Mouse (Mus musculus) 3134 (cell line): ENCODE data around the gene Htr3a.

Experiments used
- DNase-seq: peaks from one replicate; pipeline ENCODE4 v3.0.0-alpha.2; 2011; ENCODE audit warnings: low spot score; ENCODE audit not compliant: insufficient read length; ENCODE audit errors: extremely low read depth

The Htr3a gene

DNA sequence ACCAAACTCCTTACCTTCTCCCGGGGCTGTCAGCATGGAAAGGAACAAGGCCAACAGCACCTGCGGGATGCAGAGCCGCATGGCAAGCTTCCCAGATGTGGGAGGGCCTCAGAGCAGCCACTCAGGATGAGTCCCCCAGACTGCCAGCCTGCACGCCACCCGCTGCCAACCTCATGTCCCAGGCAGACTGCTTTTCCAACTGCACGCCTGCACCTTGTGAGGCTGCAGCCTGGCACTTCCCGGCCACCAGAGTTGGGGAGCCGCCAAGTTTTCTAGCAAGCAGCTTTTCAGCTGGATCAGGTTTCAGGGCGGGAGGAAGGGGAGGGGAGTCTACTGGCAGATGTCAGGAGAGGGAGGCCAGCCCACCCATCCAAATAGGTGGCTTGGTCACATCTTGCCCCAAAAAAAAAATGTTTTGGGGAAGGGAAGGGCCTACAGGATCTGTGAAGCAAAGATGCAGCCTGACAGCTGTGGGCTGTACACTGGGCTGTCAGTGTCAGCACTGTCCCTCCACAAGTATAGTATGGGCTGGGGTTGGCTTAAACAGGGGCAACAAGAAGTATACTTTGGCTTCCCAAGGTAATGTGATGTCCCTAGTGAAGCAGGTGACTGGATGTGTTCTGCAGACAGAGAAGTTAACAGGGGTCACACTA, at the start of gene Htr3a:
Gene Htr3a, minus strand, starts transcription at position 215 of the 653 bp plus-strand sequence.
- peak; percentile 40 for DNase-seq

DNA sequence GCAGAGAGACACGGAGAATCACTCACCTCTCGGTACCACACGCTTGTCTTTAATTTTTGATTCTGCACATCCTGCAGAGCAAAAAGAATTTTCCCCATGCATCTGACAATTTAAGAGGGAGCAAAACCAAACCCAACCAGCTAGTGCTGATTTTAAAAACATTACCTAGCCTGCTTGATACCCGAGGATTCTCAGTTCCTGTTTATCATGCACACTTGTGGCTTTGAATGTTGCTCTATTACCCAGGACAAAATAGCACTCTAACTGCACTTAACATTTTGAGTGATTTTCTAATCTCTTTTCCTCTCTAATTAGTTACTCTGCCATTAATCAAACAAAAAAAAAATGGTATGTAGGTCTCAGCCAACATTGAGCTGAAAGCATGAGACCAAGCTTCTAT, 36.7 kb upstream of the Htr3a start:
- DNase-seq, result no peak

DNA sequence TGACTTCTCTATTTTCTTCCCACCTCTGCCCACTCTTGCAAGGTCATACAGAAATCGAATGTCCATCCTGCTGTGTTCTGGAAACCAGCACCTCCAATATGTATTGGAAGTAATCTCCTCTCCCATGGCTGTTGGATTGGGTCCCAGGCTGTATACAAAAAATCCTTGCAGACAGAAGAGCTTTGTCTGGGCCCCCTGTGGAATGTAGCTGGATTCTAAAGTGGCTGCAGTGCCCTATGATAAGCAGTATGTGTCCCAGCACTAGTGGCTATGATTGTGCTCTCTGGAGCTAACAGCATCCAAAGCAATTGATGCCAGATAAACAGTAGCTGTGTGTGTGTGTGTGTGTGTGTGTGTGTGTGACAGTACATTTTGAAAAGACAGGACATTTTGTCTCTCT, 31.4 kb upstream of the Htr3a start:
- DNase-seq, result no peak

DNA sequence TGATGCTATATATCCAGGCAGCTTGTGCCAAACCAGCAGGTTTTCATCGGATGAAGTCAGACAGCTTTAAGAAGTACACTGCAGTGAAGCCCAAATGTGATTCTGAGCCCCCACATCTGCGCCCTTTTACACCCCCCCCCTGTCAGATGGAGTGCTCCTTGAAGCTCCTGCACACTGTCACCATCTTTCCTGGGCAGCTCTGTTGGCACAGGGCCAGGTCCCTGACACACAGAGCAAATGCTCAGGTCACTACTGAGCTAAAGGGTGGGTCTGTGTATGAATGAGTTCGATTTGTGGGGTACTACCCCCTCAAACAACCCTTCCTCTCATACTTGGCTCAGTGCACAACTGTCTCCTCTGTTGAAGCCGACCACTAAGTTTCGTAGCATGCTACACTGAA, 18.5 kb upstream of the Htr3a start:
- DNase-seq, result no peak

DNA sequence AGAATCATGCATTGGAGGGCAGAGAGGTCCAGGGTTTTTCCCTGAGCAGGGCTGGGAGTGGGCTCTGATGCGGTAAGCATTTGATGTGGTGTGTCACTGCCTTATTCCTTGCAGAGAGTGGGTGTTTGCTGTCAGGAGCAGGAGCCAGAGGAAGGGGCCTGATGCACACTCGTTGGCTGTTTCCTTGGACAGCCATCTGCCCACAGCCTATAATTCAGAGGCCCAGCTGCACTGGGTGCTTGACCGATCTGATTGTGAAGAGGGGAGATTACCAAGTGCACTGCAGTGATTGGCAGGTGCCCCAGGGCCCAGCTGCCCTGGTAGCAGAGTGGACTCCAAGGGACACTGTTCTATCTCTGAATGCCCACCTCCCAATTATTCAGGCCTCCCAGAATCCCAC, 17.9 kb upstream of the Htr3a start:
- DNase-seq, result no peak

DNA sequence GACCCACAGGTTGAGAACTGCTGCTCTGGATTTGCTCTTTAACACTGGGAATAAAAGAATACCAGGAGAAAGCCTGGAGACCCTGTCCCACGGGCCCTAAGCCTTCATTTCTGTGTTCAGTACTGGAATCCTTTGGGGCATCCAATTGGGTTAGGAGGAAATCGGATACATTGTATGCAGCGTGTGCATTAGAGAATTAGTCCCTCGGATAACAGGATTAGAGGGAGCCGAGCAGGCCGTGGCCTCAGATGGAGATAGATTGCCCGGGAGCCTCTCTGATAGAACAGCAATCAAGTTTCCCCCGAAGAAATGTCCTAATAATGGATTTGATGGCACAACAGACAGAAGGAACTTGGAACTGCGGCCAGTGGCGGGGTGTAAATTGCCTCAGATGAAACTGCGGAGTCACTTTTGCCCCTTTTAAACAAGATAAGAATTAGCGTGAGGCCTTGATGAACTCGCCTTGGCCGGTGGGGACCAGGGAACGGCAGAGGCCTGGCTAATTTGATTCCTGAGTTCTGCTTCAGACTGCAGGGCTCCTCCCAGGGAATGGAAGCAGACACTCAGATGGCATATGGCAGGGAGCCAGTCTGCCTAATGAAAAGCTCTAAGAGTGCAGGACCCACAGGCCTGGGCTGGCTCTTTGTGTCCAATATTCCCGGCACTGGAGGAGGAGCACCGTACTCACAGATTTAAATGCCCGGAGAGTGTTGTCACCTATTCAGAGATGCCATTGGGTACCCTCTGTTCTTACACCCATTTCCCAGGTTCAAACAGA, 5.3 kb upstream of the Htr3a start:
- DNase-seq, result no peak

DNA sequence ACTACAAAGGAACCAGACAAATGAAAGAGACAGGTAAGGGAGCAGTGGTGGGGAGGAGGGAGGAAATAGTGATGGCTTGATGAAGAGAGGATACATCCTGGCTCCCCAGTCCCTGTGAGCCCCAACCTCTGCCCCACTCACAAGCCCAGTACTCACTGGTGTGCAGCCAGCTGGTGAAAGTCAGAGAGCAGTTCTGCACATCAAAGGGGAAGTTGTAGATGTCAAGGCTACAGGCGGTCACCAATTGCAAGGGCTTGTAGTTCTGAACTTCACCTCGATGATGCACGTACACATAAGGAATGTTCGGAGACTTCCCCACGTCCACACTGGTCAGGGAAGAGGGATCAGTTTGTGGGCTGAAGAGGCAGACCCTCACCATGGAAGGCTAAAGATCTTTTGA, 6.5 kb downstream of the Htr3a start:
- DNase-seq, result no peak

DNA sequence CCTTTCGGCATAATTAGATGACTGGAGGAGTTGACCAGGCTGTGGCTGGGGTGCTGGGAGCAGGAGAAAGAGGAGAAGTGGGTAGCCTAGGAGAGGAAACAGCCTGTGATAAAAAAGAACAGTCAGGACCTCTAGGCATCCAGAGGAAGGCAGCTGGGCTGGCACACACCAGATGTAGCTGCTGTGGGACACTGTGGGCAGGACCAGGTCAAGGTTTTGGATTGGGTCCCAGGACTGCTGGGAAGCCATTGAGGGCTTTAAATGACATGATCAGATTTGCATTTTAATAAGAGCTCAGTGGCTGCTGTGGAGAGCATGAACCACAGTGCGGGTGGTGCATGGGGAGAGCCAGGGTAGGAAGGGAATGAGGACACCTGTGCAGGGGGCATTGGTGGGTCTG, 7.1 kb downstream of the Htr3a start:
- no peak for DNase-seq

DNA sequence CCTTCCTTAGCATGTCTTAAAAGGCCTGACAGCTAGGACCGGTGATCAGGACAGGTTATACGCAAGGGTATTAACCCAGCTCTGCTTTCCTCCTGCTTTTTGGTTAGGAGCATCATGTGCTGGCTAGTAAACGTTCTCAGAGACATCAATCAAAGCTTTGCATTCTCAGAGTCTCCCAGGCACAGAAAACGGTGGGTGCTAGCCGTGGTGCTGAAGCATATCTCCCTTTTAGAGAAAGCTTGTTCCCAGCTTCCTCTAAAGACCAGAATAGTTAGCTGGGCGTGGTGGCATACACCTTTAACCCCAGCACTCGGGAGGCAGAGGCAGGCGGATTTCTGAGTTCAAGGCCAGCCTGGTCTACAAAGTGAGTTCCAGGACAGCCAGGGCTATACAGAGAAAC, 12.3 kb downstream of the Htr3a start:
- DNase-seq, result no peak

DNA sequence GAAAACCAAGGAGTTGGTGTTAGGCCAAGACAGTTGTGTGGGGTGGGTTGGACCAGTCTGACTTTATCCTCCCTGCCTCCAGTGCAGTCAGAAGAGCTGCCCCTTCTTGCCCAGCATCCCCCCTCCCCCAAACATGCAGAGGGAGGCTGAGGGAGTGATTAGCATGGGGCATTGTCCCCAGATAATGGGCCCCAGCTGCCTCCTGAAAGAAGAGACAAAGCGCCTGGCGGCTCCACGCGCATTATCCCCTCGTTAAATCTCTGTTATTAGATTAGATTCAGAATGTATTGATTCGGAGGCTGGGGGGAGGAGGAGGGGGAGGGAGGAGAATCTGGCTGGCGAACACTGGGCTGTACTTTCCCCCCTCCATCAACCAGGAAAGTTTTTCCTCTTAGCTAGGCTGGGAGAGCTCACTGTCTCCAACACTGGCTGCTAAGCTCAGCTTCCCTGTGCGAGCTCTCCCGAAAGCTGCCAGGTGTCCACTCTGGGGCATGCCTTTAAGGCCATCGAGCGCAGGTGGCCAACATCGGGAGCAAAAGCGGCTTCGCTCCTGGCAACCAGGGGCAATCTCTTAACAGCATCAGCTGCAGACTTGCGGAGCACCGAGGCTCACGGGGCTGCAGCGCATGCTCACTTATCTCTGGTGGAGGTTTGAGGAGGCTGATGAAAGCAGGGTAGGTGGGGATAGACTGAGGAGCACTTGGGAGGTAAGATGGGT, 14.9 kb downstream of the Htr3a start:
- DNase-seq, result no peak

DNA sequence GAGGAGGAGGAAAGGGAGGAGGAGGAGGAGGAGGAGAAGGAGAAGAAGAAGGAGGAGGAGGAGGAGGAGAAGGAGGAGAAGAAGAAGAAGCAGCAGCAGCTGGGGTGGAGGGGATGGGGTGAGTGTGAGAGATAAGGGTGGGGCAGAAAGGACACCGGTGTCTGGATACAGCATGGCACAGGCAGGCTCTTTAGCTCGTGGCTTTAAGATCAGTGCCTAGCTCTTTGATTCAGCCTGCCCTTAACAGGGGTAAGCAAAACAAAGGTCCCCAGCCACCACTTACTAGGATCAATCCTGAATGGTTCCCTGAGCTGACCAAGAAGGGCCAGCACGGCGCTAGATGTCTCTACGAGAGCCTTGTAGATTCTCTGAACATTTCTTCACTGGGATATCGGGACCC, 16.1 kb downstream of the Htr3a start:
- no peak for DNase-seq

DNA sequence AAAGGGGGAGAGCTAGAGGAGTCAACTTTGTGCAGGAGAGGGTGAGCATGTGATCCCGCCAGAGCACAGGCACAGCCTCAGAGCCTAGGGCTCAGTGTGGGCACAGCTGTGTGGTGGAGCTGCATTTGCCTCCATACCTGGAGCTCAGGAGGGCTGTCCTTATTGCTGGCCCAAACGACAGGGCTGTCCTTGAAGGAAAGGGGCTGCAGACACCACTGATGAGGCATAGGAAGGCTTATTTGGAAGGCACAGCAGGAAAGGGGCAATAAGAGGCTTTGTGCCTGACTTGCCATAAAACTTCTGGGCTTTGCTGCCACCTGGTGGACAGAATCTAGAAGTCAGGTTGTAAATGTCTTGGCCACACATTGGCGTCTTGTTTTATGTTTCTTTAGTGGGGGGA, 16.9 kb downstream of the Htr3a start:
- DNase-seq, result peak; percentile 10

DNA sequence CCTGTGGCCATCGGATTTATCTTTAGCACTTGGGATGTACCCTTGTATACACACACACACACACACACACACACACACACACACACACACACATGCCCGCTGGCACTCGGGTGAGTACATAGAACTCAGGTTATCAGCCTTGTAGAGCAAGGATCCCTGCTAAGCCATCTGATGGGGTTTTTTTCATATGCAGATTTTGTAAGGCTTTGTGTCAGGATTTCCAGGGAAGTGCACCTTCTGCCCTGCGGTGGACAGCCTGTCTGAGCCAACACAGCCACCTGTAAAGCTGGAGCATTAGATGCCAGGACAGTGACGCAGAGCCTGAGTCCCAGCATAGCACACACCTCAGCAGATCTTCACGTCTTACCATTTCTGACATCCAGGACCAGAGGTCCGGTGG, 21.8 kb downstream of the Htr3a start:
- no peak for DNase-seq

DNA sequence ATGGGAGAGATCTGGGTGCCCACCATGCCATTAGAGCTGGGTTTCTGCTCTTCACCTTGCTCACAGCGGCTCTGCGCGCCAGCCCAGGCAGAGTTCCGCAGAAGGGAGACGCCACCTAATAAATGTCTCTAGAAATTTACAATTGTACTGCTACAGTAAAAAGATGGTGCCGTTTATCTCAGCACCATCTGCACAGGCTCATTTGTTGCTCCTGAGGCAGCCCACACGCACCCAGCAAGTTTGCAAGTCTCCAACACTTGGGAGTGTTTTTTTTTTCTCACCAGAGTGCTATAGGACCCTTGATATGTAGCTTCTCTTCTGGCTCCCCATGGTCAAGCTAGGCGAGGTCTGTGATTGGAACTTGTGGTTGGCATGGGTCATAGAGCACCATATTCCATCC, 38.0 kb downstream of the Htr3a start:
- no peak for DNase-seq

DNA sequence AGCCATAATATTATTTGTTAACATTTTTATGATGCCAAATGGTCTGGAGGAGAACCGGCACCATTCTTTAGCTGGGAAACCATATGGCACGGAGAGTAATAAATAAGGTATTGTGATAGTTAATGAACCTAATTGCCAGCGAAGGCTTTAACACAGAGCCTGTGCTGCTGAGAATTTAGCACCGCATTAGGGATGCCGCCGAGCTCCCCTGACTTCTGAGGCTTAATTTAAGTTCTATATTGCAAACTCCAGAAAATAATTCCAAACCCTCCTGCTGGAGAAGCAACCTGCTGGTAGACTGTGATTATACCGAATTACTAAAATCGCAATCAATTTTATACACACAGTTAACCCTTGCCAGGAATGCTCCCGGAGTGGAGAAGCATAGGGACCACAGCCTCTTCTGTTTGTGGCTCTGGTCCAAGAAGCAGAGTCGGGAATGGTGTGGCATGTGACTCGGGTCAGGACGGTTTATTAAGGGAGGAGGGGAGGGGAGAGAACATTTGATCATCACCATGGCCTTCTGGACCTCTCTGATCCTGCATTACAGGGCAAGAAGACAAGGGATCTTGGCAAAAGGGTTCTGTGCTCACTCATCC, 44.3 kb downstream of the Htr3a start:
- no peak for DNase-seq

DNA sequence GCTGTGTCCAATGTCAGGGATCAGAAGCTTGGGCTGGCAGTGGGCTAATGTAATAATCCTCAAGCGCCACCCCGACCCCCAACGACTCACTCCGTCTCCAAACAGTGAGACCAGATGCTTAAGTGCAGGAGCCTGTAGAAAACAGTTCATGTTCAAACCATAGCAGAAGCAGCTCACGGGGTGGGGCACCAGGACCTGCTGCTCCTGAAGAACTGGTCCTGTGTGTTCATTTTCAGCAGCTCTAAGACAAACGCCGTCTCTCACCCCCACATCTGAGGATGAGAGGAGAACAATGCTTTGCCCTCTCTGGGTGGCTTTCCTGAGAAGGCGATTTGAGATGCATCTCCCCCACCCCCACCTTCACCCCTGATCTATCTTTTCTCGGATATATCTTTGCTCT, 45.7 kb downstream of the Htr3a start:
- no peak for DNase-seq

DNA sequence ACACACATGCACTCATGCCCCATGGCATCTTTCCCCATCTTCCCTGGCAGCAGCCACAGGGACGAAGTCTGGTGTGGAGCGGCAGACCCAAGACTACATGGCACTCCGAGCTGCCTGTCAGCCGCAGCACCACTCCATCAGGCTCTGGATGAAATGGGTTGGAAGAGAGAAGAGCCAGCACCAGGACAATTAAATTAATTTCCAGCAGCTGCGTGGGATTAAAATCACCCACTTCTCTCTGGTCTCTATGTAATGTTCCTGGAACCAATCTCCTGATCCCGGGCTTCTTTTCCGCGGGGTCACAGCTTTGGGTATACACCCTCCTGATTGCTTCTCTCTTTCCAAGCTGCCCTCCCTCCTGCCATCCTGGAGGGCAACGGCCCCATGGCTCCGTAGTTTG, 49.4 kb downstream of the Htr3a start:
- DNase-seq, result no peak

DNA sequence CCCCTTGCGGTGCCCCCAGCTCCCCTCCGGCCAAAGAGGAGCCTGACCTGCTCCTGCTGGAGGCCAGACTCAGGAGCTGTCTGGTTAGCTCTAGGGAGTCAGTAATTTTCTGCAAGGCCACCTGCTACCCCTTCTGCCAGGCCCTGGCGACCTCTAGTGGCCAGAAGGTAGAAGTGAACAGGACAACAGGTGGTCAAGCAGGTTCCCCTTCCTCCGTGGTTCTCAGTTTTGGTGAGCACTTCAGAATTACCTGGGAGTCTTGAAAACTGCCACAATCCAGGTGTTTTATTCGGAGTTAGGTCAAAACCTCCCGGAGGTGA, 50.4 kb downstream of the Htr3a start:
- peak; percentile 11 for DNase-seq

DNA sequence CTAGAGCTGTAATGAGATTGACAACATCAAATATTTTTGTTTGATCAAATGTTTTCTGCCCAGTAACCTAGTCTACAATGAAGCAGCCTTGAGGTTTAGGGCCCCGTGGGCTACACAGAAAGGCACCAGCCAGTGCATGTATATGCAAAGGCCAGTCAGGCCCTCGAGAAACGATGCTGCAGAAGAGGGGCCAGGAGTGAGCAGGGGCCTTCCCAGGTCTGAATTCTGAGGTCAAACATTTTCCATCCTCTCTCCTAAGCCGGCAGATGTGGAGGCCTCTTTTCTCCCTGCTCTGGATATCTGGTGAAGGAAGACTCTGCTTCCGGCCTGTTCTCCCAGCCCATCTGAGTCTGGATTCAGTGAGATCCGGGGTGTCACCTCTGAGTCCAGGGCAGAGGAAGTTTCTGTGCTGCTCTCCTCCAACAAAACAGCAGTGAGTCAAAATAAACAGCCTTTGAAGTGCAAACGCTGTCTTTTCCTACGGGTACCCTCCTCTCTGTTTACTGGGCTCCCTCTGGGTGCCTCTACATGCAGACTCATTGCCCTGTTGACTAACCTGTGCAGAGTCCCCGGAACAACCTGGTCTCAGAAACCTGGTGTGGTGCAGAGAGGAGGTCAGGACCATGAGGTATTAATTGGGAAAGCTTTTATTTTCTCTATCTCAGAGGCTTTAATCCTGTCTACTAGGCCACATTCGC, 50.9 kb downstream of the Htr3a start:
- DNase-seq, result no peak

DNA sequence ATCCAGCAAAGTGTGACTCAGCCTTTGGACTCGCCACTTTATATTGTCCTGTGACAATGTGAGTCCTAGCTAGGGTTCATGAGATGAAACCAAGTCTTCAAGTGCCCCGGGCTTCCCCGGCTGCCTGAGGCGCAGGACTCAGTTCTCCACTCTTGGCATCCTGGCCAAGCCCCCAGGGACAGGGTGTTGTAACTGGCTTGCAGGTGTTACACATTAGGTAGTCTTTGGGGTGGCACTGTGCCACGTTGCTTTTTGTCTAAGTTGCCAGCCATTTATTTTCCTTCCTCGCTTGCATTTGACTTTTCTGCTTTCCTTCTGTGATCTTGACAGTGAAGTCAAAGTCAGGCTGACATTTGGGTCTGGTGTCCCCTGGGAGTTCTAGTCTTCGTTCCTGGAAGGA, 53.0 kb downstream of the Htr3a start:
- no peak for DNase-seq

DNA sequence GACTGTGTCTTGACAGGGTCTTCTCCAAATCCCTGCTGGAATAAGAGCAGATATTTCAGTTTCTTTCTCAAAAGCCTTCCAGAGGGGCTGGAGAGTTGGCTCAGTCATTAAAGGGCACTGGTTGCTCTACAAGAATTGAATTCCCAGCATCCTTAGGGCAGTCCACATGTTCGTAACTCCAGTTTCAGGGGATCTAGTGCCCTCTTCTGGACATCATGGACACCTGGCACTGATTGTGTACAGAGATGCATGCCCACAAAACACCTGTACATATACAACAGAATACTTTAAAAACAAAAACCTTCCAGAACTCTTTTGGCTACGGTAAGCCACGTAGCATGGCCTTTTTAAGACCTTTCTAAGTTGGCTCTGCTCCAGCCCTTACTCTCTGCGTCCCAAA, 54.7 kb downstream of the Htr3a start:
- no peak for DNase-seq
